Comparison of ENCODE assay signal across 28 mouse cellular contexts in genomic region chr6:124430379-124430778, GRCm38 (mm10). TPM values are rescaled to one million over a fixed set of nuclear protein-coding genes. Genes with fewer than 3 reads are reported as not detected.
A peak's percentile ranks its signal among the peaks of the same experiment; 100 is the strongest.
DNase-seq lines count a peak whose midpoint lies in the region; ATAC-seq lines count a peak whose summit lies in the region.
"Had no signal": no experiment of that assay in that cellular context is flagged by ENCODE, and none has a peak within 500 bp of the region (broad histone marks: within the 10 kb centered on the region; RNA-seq: fewer than 3 reads in every experiment).

No protein-coding gene starts in this region.

- H3K36me3 ChIP-seq in embryonic facial prominence, embryonic 11.5 days (replicated peaks; ENCODE audit: control insufficient read depth, insufficient read depth, low read depth, low read length) = no peaks in the 10 kb centered on the region
- no peaks in the 10 kb centered on the region for H3K36me3 ChIP-seq in embryonic facial prominence, embryonic 10.5 days (replicated peaks)
- H3K36me3 ChIP-seq in neural tube, embryonic 12.5 days = peaks cover 4% of the 10 kb centered on the region
- H3K36me3 ChIP-seq in neural tube, embryonic 15.5 days = peaks cover 33% of the 10 kb centered on the region
- H3K36me3 ChIP-seq in hindbrain, embryonic 14.5 days (replicated peaks; ENCODE audit: control insufficient read depth, insufficient read depth) = peaks cover 18% of the 10 kb centered on the region
- H3K36me3 ChIP-seq in intestine, embryonic 16.5 days (ENCODE audit: control insufficient read depth, insufficient read depth, low read length) = no peaks in the 10 kb centered on the region
- H3K36me3 ChIP-seq: heart, embryonic 15.5 days; limb, embryonic 15.5 days had no signal

- no peak for DNase-seq in embryonic facial prominence, embryonic 11.5 days (ENCODE audit: low spot score)
- DNase-seq in embryonic facial prominence, embryonic 10.5 days (ENCODE audit: low spot score) = no peak
- no peak for DNase-seq in hindbrain, embryonic 14.5 days (ENCODE audit: low spot score)
- no peak for DNase-seq in urinary bladder, adult 18-20 months (ENCODE audit: low spot score in 2 of 2)
- DNase-seq in gastrocnemius, adult 18-20 months (ENCODE audit: low spot score) = no peak
- DNase-seq: adrenal gland, adult 8-10 months; cerebellum, postnatal 25 days; forebrain, postnatal 0 days; gastrocnemius, postnatal 25 days; heart, adult 2 months; heart, postnatal 36 days; kidney, adult 2 months; layer of hippocampus, adult 9-11 months; left cerebral cortex, postnatal 4 days; lung, embryonic 14.5 days; thymus, adult 2 months; thymus, postnatal 4 days had no signal

- no peaks in the 10 kb centered on the region for H3K4me1 ChIP-seq in embryonic facial prominence, embryonic 11.5 days (ENCODE audit: control insufficient read depth, insufficient read depth, low read length)
- peaks cover 22% of the 10 kb centered on the region for H3K4me1 ChIP-seq in embryonic facial prominence, embryonic 10.5 days
- peaks cover 11% of the 10 kb centered on the region for H3K4me1 ChIP-seq in neural tube, embryonic 12.5 days
- peaks cover 16% of the 10 kb centered on the region for H3K4me1 ChIP-seq in neural tube, embryonic 15.5 days
- H3K4me1 ChIP-seq in hindbrain, embryonic 14.5 days (replicated peaks; ENCODE audit: control insufficient read depth, insufficient read depth, low read length) = peaks cover 15% of the 10 kb centered on the region; the same call in 1 of the 2 replicates
- H3K4me1 ChIP-seq in intestine, embryonic 16.5 days (ENCODE audit: control insufficient read depth, insufficient read depth, low read length) = peaks cover 7% of the 10 kb centered on the region; the same call in 1 of the 2 replicates
- H3K4me1 ChIP-seq: limb, embryonic 15.5 days had no signal

- no peaks in the 10 kb centered on the region for H3K27me3 ChIP-seq in embryonic facial prominence, embryonic 11.5 days (ENCODE audit: control insufficient read depth, insufficient read depth, low read length)
- H3K27me3 ChIP-seq in embryonic facial prominence, embryonic 10.5 days (replicated peaks; ENCODE audit: low read depth, poor library complexity, severe bottlenecking) = no peaks in the 10 kb centered on the region
- no peaks in the 10 kb centered on the region for H3K27me3 ChIP-seq in neural tube, embryonic 12.5 days (replicated peaks)
- H3K27me3 ChIP-seq in neural tube, embryonic 15.5 days (replicated peaks) = no peaks in the 10 kb centered on the region
- no peaks in the 10 kb centered on the region for H3K27me3 ChIP-seq in hindbrain, embryonic 14.5 days (ENCODE audit: control insufficient read depth, insufficient read depth, low read length)
- no peaks in the 10 kb centered on the region for H3K27me3 ChIP-seq in intestine, embryonic 16.5 days (replicated peaks; ENCODE audit: control insufficient read depth, insufficient read depth, low read length)
- H3K27me3 ChIP-seq: limb, embryonic 15.5 days had no signal

- no peak overlapping the region for H3K9ac ChIP-seq in embryonic facial prominence, embryonic 11.5 days (replicated peaks; ENCODE audit: low read length)
- peak overlapping the region; percentile 1; the same call in 1 of the 2 replicates for H3K9ac ChIP-seq in neural tube, embryonic 12.5 days
- no peak overlapping the region for H3K9ac ChIP-seq in neural tube, embryonic 15.5 days (replicated peaks)
- peak overlapping the region; percentile 38; the same call in 1 of the 2 replicates for H3K9ac ChIP-seq in hindbrain, embryonic 14.5 days
- H3K9ac ChIP-seq in intestine, embryonic 16.5 days (ENCODE audit: low read depth, low read length) = no peak overlapping the region
- H3K9ac ChIP-seq: forebrain, postnatal 0 days; heart, embryonic 15.5 days; limb, embryonic 15.5 days; liver, embryonic 14.5 days; lung, embryonic 14.5 days had no signal

- no peak overlapping the region for H3K4me3 ChIP-seq in embryonic facial prominence, embryonic 11.5 days (ENCODE audit: low read depth, low read length)
- no peak overlapping the region for H3K4me3 ChIP-seq in embryonic facial prominence, embryonic 10.5 days
- no peak overlapping the region for H3K4me3 ChIP-seq in neural tube, embryonic 12.5 days
- no peak overlapping the region for H3K4me3 ChIP-seq in neural tube, embryonic 15.5 days (replicated peaks)
- no peak overlapping the region for H3K4me3 ChIP-seq in hindbrain, embryonic 14.5 days (replicated peaks; ENCODE audit: low read length)
- H3K4me3 ChIP-seq in intestine, embryonic 16.5 days (ENCODE audit: low read length) = no peak overlapping the region
- H3K4me3 ChIP-seq: heart, adult 2 months; heart, embryonic 15.5 days; limb, embryonic 15.5 days; megakaryocyte, embryonic 14.5 days had no signal

- no peaks in the 10 kb centered on the region for H3K9me3 ChIP-seq in embryonic facial prominence, embryonic 11.5 days (replicated peaks; ENCODE audit: control insufficient read depth, low read length)
- H3K9me3 ChIP-seq in embryonic facial prominence, embryonic 10.5 days = no peaks in the 10 kb centered on the region
- H3K9me3 ChIP-seq in neural tube, embryonic 12.5 days = no peaks in the 10 kb centered on the region
- no peaks in the 10 kb centered on the region for H3K9me3 ChIP-seq in neural tube, embryonic 15.5 days (replicated peaks)
- H3K9me3 ChIP-seq in hindbrain, embryonic 14.5 days (ENCODE audit: control insufficient read depth, low read length) = no peaks in the 10 kb centered on the region
- H3K9me3 ChIP-seq in intestine, embryonic 16.5 days (ENCODE audit: control insufficient read depth, low read length) = no peaks in the 10 kb centered on the region
- H3K9me3 ChIP-seq: heart, embryonic 15.5 days; limb, embryonic 15.5 days; megakaryocyte, embryonic 14.5 days had no signal

- peak; percentile 27; the same call in 1 of the 2 replicates for ATAC-seq in embryonic facial prominence, embryonic 11.5 days (replicated peaks; ENCODE audit: insufficient number of reproducible peaks, low FRiP score, low TSS enrichment, low read depth)
- no peak for ATAC-seq in neural tube, embryonic 12.5 days (ENCODE audit: low FRiP score, low read depth)
- ATAC-seq in neural tube, embryonic 15.5 days (ENCODE audit: low FRiP score) = no peak
- peak; percentile 7; the same call in 1 of the 2 replicates for ATAC-seq in hindbrain, embryonic 14.5 days (ENCODE audit: low FRiP score)
- no peak for ATAC-seq in intestine, embryonic 16.5 days
- ATAC-seq: CD4-positive, CD25-positive, alpha-beta regulatory T cell, adult 4 months; inflammation-experienced regulatory T-cells, adult 6 months had no signal

- H3K4me2 ChIP-seq in embryonic facial prominence, embryonic 11.5 days (ENCODE audit: low read depth, low read length) = no peak overlapping the region
- no peak overlapping the region for H3K4me2 ChIP-seq in neural tube, embryonic 12.5 days (replicated peaks)
- H3K4me2 ChIP-seq in neural tube, embryonic 15.5 days = no peak overlapping the region
- H3K4me2 ChIP-seq in hindbrain, embryonic 14.5 days (replicated peaks) = no peak overlapping the region
- no peak overlapping the region for H3K4me2 ChIP-seq in intestine, embryonic 16.5 days (ENCODE audit: low read depth, low read length)
- H3K4me2 ChIP-seq: heart, embryonic 15.5 days; limb, embryonic 15.5 days; lung, embryonic 14.5 days had no signal

- 72% methylated on average over 3 of the region's 3 CpGs for WGBS in embryonic facial prominence, embryonic 11.5 days
- WGBS in embryonic facial prominence, embryonic 10.5 days = 71% methylated on average over 3 of the region's 3 CpGs
- 69% methylated on average over 3 of the region's 3 CpGs for WGBS in neural tube, embryonic 12.5 days
- 58% methylated on average over 3 of the region's 3 CpGs for WGBS in neural tube, embryonic 15.5 days
- whole genome bisulfite sequencing in hindbrain, embryonic 14.5 days = 60% methylated on average over 3 of the region's 3 CpGs
- 68% methylated on average over 3 of the region's 3 CpGs for WGBS in intestine, embryonic 16.5 days

- H3K27ac ChIP-seq in embryonic facial prominence, embryonic 11.5 days (replicated peaks; ENCODE audit: low read depth, low read length) = no peak overlapping the region
- no peak overlapping the region for H3K27ac ChIP-seq in embryonic facial prominence, embryonic 10.5 days (replicated peaks)
- H3K27ac ChIP-seq in neural tube, embryonic 12.5 days = no peak overlapping the region
- no peak overlapping the region for H3K27ac ChIP-seq in neural tube, embryonic 15.5 days (replicated peaks)
- no peak overlapping the region for H3K27ac ChIP-seq in hindbrain, embryonic 14.5 days
- no peak overlapping the region for H3K27ac ChIP-seq in intestine, embryonic 16.5 days (ENCODE audit: low read length)
- H3K27ac ChIP-seq: heart, adult 2 months; heart, embryonic 15.5 days; kidney, postnatal 0 days; limb, embryonic 15.5 days; liver, embryonic 14.5 days had no signal

RNA-seq across cellular contexts. Expression of gene Pex5, which starts 15.5 kb away (rescaled TPM):
- polyA plus RNA-seq in embryonic facial prominence, embryonic 11.5 days (2014; fragmentation: Nextera tagmentation; extraction: Ambion mirVana) = 37.6 and 38.5 TPM in 2 replicates
- polyA plus RNA-seq in embryonic facial prominence, embryonic 10.5 days (2016; fragmentation: Nextera tagmentation; extraction: Ambion mirVana) = 43.3 and 44.9 TPM in 2 replicates
- 69.4 and 70.3 TPM in 2 replicates for polyA plus RNA-seq in neural tube, embryonic 12.5 days (2016; fragmentation: Nextera tagmentation; extraction: Ambion mirVana)
- polyA plus RNA-seq in neural tube, embryonic 15.5 days (2015; fragmentation: Nextera tagmentation; extraction: Ambion mirVana) = 58.0 and 62.4 TPM in 2 replicates
- 51.7 and 58.6 TPM in 2 replicates for polyA plus RNA-seq in hindbrain, embryonic 14.5 days (2014; fragmentation: Nextera tagmentation; extraction: Ambion mirVana)
- total RNA-seq in gastrocnemius, adult 18-20 months (2021) = 10 to 100 TPM; 20.2 to 20.6 TPM
- polyA plus RNA-seq in intestine, embryonic 16.5 days (2015; fragmentation: Nextera tagmentation; extraction: Ambion mirVana) = 47.4 and 48.5 TPM in 2 replicates

RNA-seq across cellular contexts. Expression of gene Clstn3, which starts 34.2 kb away (rescaled TPM):
- polyA plus RNA-seq in embryonic facial prominence, embryonic 11.5 days (2014; fragmentation: Nextera tagmentation; extraction: Ambion mirVana) = 6.3 and 6.4 TPM in 2 replicates
- polyA plus RNA-seq in embryonic facial prominence, embryonic 10.5 days (2016; fragmentation: Nextera tagmentation; extraction: Ambion mirVana) = 5.5 and 8.7 TPM in 2 replicates
- polyA plus RNA-seq in neural tube, embryonic 12.5 days (2016; fragmentation: Nextera tagmentation; extraction: Ambion mirVana) = 39.7 and 41.2 TPM in 2 replicates
- polyA plus RNA-seq in neural tube, embryonic 15.5 days (2015; fragmentation: Nextera tagmentation; extraction: Ambion mirVana) = 135 and 160 TPM in 2 replicates
- 94.2 and 110 TPM in 2 replicates for polyA plus RNA-seq in hindbrain, embryonic 14.5 days (2014; fragmentation: Nextera tagmentation; extraction: Ambion mirVana)
- total RNA-seq in gastrocnemius, adult 18-20 months (2021) = 1 to 10 TPM in 1 of 2 experiments, under 1 TPM in 1; 0.34 to 1.1 TPM
- polyA plus RNA-seq in intestine, embryonic 16.5 days (2015; fragmentation: Nextera tagmentation; extraction: Ambion mirVana) = 3.5 and 4.1 TPM in 2 replicates
- total RNA-seq: neutrophil, adult 5-6 weeks had no signal
- polyA plus RNA-seq: inflammation-experienced regulatory T-cells, adult 6 months had no signal

Comparison
In these comparisons a context has a peak if more than half of its experiments do, and no peak if none do; other contexts are left out.
1. H3K9ac ChIP-seq: peak in neural tube, embryonic 12.5 days (single experiment) and hindbrain, embryonic 14.5 days (single experiment); none in embryonic facial prominence, embryonic 11.5 days (single experiment), neural tube, embryonic 15.5 days (single experiment) and intestine, embryonic 16.5 days (single experiment).
2. ATAC-seq: peak in embryonic facial prominence, embryonic 11.5 days (single experiment) and hindbrain, embryonic 14.5 days (single experiment); none in neural tube, embryonic 12.5 days (single experiment), neural tube, embryonic 15.5 days (single experiment) and intestine, embryonic 16.5 days (single experiment).